Mouse (Mus musculus) C2C12 (cell line): ENCODE measurements around the gene Srsf11.

Source experiments
- CEBPB ChIP-seq: IDR thresholded peaks from one replicate; pipeline ENCODE4 v1.6.1; 2011; ENCODE audit warnings: low read depth, mild to moderate bottlenecking, control low read depth, moderate library complexity
- CTCF ChIP-seq: IDR thresholded peaks from one replicate; pipeline ENCODE4 v1.5.1; 2011; ENCODE audit not compliant: control insufficient read depth, insufficient read depth, insufficient read length
- FOSL1 ChIP-seq: IDR thresholded peaks from one replicate; pipeline ENCODE4 v1.8.0; 2011; ENCODE audit warnings: mild to moderate bottlenecking, low read length; ENCODE audit not compliant: poor library complexity, insufficient read depth, severe bottlenecking
- MAX ChIP-seq: IDR thresholded peaks from one replicate; pipeline ENCODE4 v1.6.1; 2011; ENCODE audit warnings: mild to moderate bottlenecking, control low read depth
- MYOD1 ChIP-seq: IDR thresholded peaks from one replicate; pipeline ENCODE4 v1.6.1; 2011; ENCODE audit warnings: low read depth; ENCODE audit not compliant: control insufficient read depth, insufficient read length
- MYOG ChIP-seq: IDR thresholded peaks from one replicate; pipeline ENCODE4 v1.6.1; 2011; ENCODE audit not compliant: control insufficient read depth, insufficient read length; ENCODE audit errors: extremely low read depth
- USF1 ChIP-seq: IDR thresholded peaks from one replicate; pipeline ENCODE4 v1.6.1; 2011; ENCODE audit warnings: low read depth, mild to moderate bottlenecking, control low read depth, moderate library complexity

GRCm38 (mm10) chr3:157973236-157973635, 63.2 kb downstream of the Srsf11 start:
- TF ChIP-seq CTCF (no peak), FOSL1 (no peak), MYOD1 (no peak), MYOG (no peak), CEBPB (no peak), USF1 (no peak), MAX (no peak)
